Mouse (Mus musculus) liver, adult 2 months (tissue): ENCODE measurements around the gene Snd1.

ENCODE experiments used
- CTCF ChIP-seq: fragments of 200-500 bp; IDR thresholded peaks from 2 replicates; pipeline ENCODE4 v1.5.1; 2011; ENCODE audit warnings: low read depth, low read length, control low read depth
- POLR2A ChIP-seq: fragments of 200-500 bp; IDR thresholded peaks from 2 replicates; pipeline ENCODE4 v1.6.1; 2011; ENCODE audit warnings: low read length, control low read depth; ENCODE audit not compliant: insufficient read depth; ENCODE audit errors: extremely low read depth

- TF ChIP-seq CTCF (no peak), POLR2A (no peak)
Measured at GRCm38 (mm10) chr6:28642909-28643308, 168.0 kb downstream of the Snd1 start.
